Mouse (Mus musculus) lung, postnatal 0 days (tissue): ENCODE results near the gene Stx8.

Source experiments
- CTCF ChIP-seq: IDR thresholded peaks from 2 replicates; pipeline ENCODE4 v1.5.1; 2016; ENCODE audit warnings: antibody characterized with exemption, mild to moderate bottlenecking
- EP300 ChIP-seq: IDR thresholded peaks from 2 replicates; pipeline ENCODE4 v1.6.1; 2016; ENCODE audit warnings: antibody characterized with exemption, mild to moderate bottlenecking, control low read depth

GRCm38 (mm10) chr11:68083562-68083961, 117.6 kb downstream of the Stx8 start:
- TF ChIP-seq EP300, result no peak
- no peak for TF ChIP-seq CTCF
